Mouse (Mus musculus): Measurements from ENCODE around the gene Fancl.

Fancl gene

DNA sequence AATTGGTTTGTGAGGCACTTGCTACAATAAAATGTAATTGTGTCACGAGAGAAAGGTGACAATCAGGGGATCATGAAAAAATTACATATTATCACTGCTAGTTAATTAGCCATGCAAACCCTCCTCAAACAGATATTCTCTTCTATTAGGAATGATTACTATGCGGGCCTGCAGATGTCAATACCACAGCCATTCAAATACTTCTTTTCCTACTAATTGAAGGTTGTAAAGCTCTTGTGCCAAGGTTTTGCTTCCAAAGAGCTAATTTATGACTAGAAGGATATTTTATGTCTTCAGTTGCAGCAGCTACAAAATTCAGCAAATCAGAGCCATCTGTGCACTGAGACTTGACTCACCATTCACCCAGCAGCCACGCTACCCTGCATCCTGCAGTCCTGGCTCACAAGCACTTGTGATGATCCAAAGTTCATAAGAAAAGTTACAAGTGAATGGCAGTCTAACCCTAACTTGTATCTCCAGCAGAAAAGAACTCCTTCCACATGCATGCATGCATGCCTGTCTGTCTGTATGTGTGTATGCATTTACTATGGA, 95.8 kb downstream of the Fancl start:
- in situ Hi-C loops (cut with MboI; ENCODE audit: unreplicated experiment in 2 of 2), result no loop called here

GRCm38 (mm10) chr11:26489761-26490466, 104.0 kb downstream of the Fancl start:
- in situ Hi-C loops (cut with MboI; ENCODE audit: unreplicated experiment in 2 of 2), result loop anchor here in 1 of 2 experiments (5.0 kb wide), 1 partner anchor 288 kb away; no protein-coding TSS in a partner anchor

DNA sequence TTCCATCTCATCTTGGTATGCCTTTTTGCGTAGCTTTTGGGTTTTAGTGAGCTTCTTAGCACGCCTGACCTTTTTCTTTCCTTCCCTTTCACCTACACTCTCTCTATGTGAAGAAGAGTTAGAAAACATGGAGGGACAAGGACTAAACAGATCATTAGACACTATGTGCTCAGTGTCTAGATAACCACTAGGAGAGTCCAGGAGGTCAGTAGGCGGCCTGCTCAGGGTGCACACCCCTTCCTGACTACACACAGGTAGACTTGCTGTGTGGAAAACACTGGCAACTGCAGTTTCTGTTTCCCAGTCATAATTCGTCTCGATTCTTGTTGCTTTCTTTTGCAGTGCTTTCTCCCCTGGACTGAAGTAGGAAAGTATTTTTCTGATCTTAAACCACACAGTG, 110.0 kb downstream of the Fancl start:
- in situ Hi-C loops (cut with MboI; ENCODE audit: unreplicated experiment in 2 of 2), result no loop called here

GRCm38 (mm10) chr11:26513683-26514082, 127.7 kb downstream of the Fancl start:
- in situ Hi-C loops (cut with MboI; ENCODE audit: unreplicated experiment in 2 of 2), result loop anchor here in 1 of 2 experiments (25.0 kb wide), 2 partner anchors 626 to 1201 kb away; no protein-coding TSS in a partner anchor

DNA sequence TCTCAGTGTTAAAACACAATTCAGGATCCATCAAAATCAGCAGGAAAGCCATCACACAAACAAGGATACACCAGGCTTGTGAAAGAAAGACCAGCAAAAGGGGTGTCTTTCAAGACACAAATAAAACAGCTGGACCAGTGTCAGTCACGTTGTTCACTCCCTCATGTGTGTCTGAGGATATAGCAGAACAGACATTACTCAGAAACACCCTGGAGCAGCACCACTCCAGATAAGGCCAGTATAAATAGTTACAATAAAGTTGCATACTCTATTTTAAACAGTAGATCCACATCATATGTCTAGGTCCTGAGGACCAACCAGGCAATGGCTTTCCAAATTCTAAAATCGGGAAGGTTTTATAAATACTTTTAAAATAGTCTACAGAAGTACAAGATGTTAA, 130.2 kb downstream of the Fancl start:
- in situ Hi-C loops (cut with MboI; ENCODE audit: unreplicated experiment in 2 of 2), result loop anchor here in 1 of 2 experiments (25.0 kb wide), 2 partner anchors 629 to 1204 kb away; no protein-coding TSS in a partner anchor

GRCm38 (mm10) chr11:26518991-26519390, 133.1 kb downstream of the Fancl start:
- in situ Hi-C loops (cut with MboI; ENCODE audit: unreplicated experiment in 2 of 2), result loop anchor here in 1 of 2 experiments (25.0 kb wide), 2 partner anchors 632 to 1207 kb away; no protein-coding TSS in a partner anchor

Data from v-Abl transformed pro-B cells (cell line).